ENCODE assay signal across 18 mouse cellular contexts in genomic region chr13:54143788-54144187, GRCm38 (mm10). TPM values are rescaled to one million over a fixed set of nuclear protein-coding genes. Genes with fewer than 3 reads are reported as not detected.
DNase-seq lines count a peak whose midpoint lies in the region; ATAC-seq and TF ChIP-seq lines count a peak whose summit lies in the region.
"Had no signal": no experiment of that assay in that cellular context is flagged by ENCODE, and none has a peak within 500 bp of the region (broad histone marks: within the 10 kb centered on the region; RNA-seq: fewer than 3 reads in every experiment).

No protein-coding gene starts in this region.

- no peak overlapping the region for H3K4me2 ChIP-seq in forebrain, embryonic 13.5 days
- H3K4me2 ChIP-seq in forebrain, embryonic 11.5 days (ENCODE audit: low read depth, low read length, severe bottlenecking): no peak overlapping the region
- no peak overlapping the region for H3K4me2 ChIP-seq in midbrain, embryonic 11.5 days
- H3K4me2 ChIP-seq in midbrain, embryonic 15.5 days: no peak overlapping the region
- H3K4me2 ChIP-seq in forebrain, postnatal 0 days (ENCODE audit: low read depth): no peak overlapping the region
- H3K4me2 ChIP-seq in neural tube, embryonic 13.5 days: peak overlapping the region; percentile 20; the same call in 1 of the 2 replicates
- H3K4me2 ChIP-seq in intestine, postnatal 0 days (replicated peaks; ENCODE audit: low read depth): no peak overlapping the region
- H3K4me2 ChIP-seq: lung, embryonic 14.5 days had no signal

- no peaks in the 10 kb centered on the region for H3K27me3 ChIP-seq in forebrain, embryonic 13.5 days
- no peaks in the 10 kb centered on the region for H3K27me3 ChIP-seq in forebrain, embryonic 11.5 days (ENCODE audit: control insufficient read depth, insufficient read depth, low read length)
- H3K27me3 ChIP-seq in midbrain, embryonic 11.5 days (ENCODE audit: control insufficient read depth, insufficient read depth, low read length): no peaks in the 10 kb centered on the region
- no peaks in the 10 kb centered on the region for H3K27me3 ChIP-seq in midbrain, embryonic 15.5 days (replicated peaks)
- H3K27me3 ChIP-seq in forebrain, postnatal 0 days (ENCODE audit: insufficient read depth, low read length): no peaks in the 10 kb centered on the region
- H3K27me3 ChIP-seq in neural tube, embryonic 13.5 days: no peaks in the 10 kb centered on the region
- no peaks in the 10 kb centered on the region for H3K27me3 ChIP-seq in intestine, postnatal 0 days (replicated peaks; ENCODE audit: control insufficient read depth, insufficient read depth, low read length)

- no peak for DNase-seq in forebrain, embryonic 11.5 days (ENCODE audit: low spot score)
- no peak for DNase-seq in midbrain, embryonic 11.5 days (ENCODE audit: low spot score, missing footprints)
- DNase-seq in forebrain, postnatal 0 days: no peak
- DNase-seq: B cell, adult 2 months; cerebellum, adult 11-12 months; cerebellum, postnatal 36 days; gastrocnemius, postnatal 36 days; kidney, adult 18-20 months; kidney, postnatal 14 days; lung, embryonic 14.5 days; right cerebral cortex, postnatal 14 days; thymus, postnatal 4 days had no signal

- no peak for TF ChIP-seq CTCF in forebrain, postnatal 0 days (IDR thresholded peaks at IDR 0.05; ENCODE audit: low read depth)
- TF ChIP-seq CTCF in intestine, postnatal 0 days (IDR thresholded peaks at IDR 0.05; ENCODE audit: low read depth): no peak

- H3K36me3 ChIP-seq in forebrain, embryonic 13.5 days (ENCODE audit: poor library complexity, severe bottlenecking): no peaks in the 10 kb centered on the region
- H3K36me3 ChIP-seq in forebrain, embryonic 11.5 days (ENCODE audit: control insufficient read depth, insufficient read depth, low read length): no peaks in the 10 kb centered on the region
- no peaks in the 10 kb centered on the region for H3K36me3 ChIP-seq in midbrain, embryonic 11.5 days (ENCODE audit: control insufficient read depth, insufficient read depth, low read length)
- no peaks in the 10 kb centered on the region for H3K36me3 ChIP-seq in midbrain, embryonic 15.5 days (replicated peaks)
- H3K36me3 ChIP-seq in forebrain, postnatal 0 days (ENCODE audit: insufficient read depth): no peaks in the 10 kb centered on the region
- no peaks in the 10 kb centered on the region for H3K36me3 ChIP-seq in neural tube, embryonic 13.5 days
- H3K36me3 ChIP-seq in intestine, postnatal 0 days (ENCODE audit: control insufficient read depth, insufficient read depth): no peaks in the 10 kb centered on the region

- H3K27ac ChIP-seq in forebrain, embryonic 13.5 days: peak overlapping the region; percentile 11; the same call in 1 of the 2 replicates
- H3K27ac ChIP-seq in forebrain, embryonic 11.5 days (ENCODE audit: low read depth, low read length): no peak overlapping the region
- H3K27ac ChIP-seq in midbrain, embryonic 11.5 days (ENCODE audit: low read depth, low read length): peak overlapping the region; percentile 26; the same call in 1 of the 2 replicates
- H3K27ac ChIP-seq in midbrain, embryonic 15.5 days: no peak overlapping the region
- H3K27ac ChIP-seq in forebrain, postnatal 0 days (ENCODE audit: low read depth, low read length): no peak overlapping the region
- no peak overlapping the region; the same call in 1 of the 2 replicates for H3K27ac ChIP-seq in neural tube, embryonic 13.5 days (replicated peaks)
- no peak overlapping the region for H3K27ac ChIP-seq in intestine, postnatal 0 days (ENCODE audit: low read depth, low read length)
- H3K27ac ChIP-seq: macrophage had no signal

- peaks cover 13% of the 10 kb centered on the region for H3K4me1 ChIP-seq in forebrain, embryonic 13.5 days
- H3K4me1 ChIP-seq in forebrain, embryonic 11.5 days (replicated peaks; ENCODE audit: control insufficient read depth, insufficient read depth, low read length): peaks cover 5% of the 10 kb centered on the region; the same call in 1 of the 2 replicates
- H3K4me1 ChIP-seq in midbrain, embryonic 11.5 days (ENCODE audit: control insufficient read depth, insufficient read depth, low read length): peaks cover 8% of the 10 kb centered on the region
- H3K4me1 ChIP-seq in midbrain, embryonic 15.5 days: 0 out of 2 replicates have a peak, but pooled peaks cover 7% of the 10 kb centered on the region
- H3K4me1 ChIP-seq in forebrain, postnatal 0 days (ENCODE audit: insufficient read depth): no peaks in the 10 kb centered on the region
- H3K4me1 ChIP-seq in neural tube, embryonic 13.5 days (replicated peaks): peaks cover 11% of the 10 kb centered on the region
- no peaks in the 10 kb centered on the region for H3K4me1 ChIP-seq in intestine, postnatal 0 days (replicated peaks; ENCODE audit: control insufficient read depth, insufficient read depth, low read length)

- WGBS in forebrain, embryonic 13.5 days: 28% methylated on average over 5 of the region's 5 CpGs
- 45% methylated on average over 5 of the region's 5 CpGs for WGBS in forebrain, embryonic 11.5 days
- 40% methylated on average over 5 of the region's 5 CpGs for WGBS in midbrain, embryonic 11.5 days
- 31% methylated on average over 5 of the region's 5 CpGs for WGBS in midbrain, embryonic 15.5 days
- WGBS in forebrain, postnatal 0 days: 35% methylated on average over 5 of the region's 5 CpGs
- 20% methylated on average over 5 of the region's 5 CpGs for WGBS in neural tube, embryonic 13.5 days
- WGBS in intestine, postnatal 0 days: 51% methylated on average over 5 of the region's 5 CpGs

- H3K9me3 ChIP-seq in forebrain, embryonic 13.5 days (replicated peaks): peaks cover 6% of the 10 kb centered on the region; the same call in 1 of the 2 replicates
- no peaks in the 10 kb centered on the region; the same call in 1 of the 2 replicates for H3K9me3 ChIP-seq in forebrain, embryonic 11.5 days (ENCODE audit: control insufficient read depth, low read length)
- H3K9me3 ChIP-seq in midbrain, embryonic 11.5 days (ENCODE audit: control insufficient read depth, low read length): no peaks in the 10 kb centered on the region; the same call in 1 of the 2 replicates
- no peaks in the 10 kb centered on the region for H3K9me3 ChIP-seq in midbrain, embryonic 15.5 days
- no peaks in the 10 kb centered on the region for H3K9me3 ChIP-seq in forebrain, postnatal 0 days (ENCODE audit: low read length)
- H3K9me3 ChIP-seq in neural tube, embryonic 13.5 days: 0 out of 2 replicates have a peak, but pooled peaks cover 12% of the 10 kb centered on the region
- H3K9me3 ChIP-seq in intestine, postnatal 0 days (ENCODE audit: control insufficient read depth): no peaks in the 10 kb centered on the region

- no peak overlapping the region for H3K9ac ChIP-seq in forebrain, embryonic 13.5 days
- no peak overlapping the region for H3K9ac ChIP-seq in forebrain, embryonic 11.5 days (ENCODE audit: low read length)
- no peak overlapping the region for H3K9ac ChIP-seq in midbrain, embryonic 11.5 days (ENCODE audit: low read length)
- no peak overlapping the region for H3K9ac ChIP-seq in midbrain, embryonic 15.5 days
- no peak overlapping the region for H3K9ac ChIP-seq in forebrain, postnatal 0 days
- no peak overlapping the region for H3K9ac ChIP-seq in neural tube, embryonic 13.5 days
- H3K9ac ChIP-seq in intestine, postnatal 0 days (ENCODE audit: low read depth, low read length): no peak overlapping the region
- H3K9ac ChIP-seq: lung, embryonic 14.5 days had no signal

- H3K4me3 ChIP-seq in forebrain, embryonic 13.5 days: no peak overlapping the region
- H3K4me3 ChIP-seq in forebrain, embryonic 11.5 days (ENCODE audit: low read depth, low read length): no peak overlapping the region
- no peak overlapping the region for H3K4me3 ChIP-seq in midbrain, embryonic 11.5 days (ENCODE audit: low read depth, low read length)
- H3K4me3 ChIP-seq in midbrain, embryonic 15.5 days: no peak overlapping the region
- no peak overlapping the region for H3K4me3 ChIP-seq in forebrain, postnatal 0 days (ENCODE audit: low read depth, low read length)
- H3K4me3 ChIP-seq in neural tube, embryonic 13.5 days: no peak overlapping the region
- no peak overlapping the region for H3K4me3 ChIP-seq in intestine, postnatal 0 days (ENCODE audit: low read depth, low read length)

- no peak for ATAC-seq in forebrain, embryonic 13.5 days
- no peak for ATAC-seq in forebrain, embryonic 11.5 days (replicated peaks; ENCODE audit: low FRiP score)
- peak; percentile 70 for ATAC-seq in midbrain, embryonic 11.5 days (ENCODE audit: low FRiP score)
- ATAC-seq in midbrain, embryonic 15.5 days (replicated peaks): no peak
- peak; percentile 23; the same call in 1 of the 2 replicates for ATAC-seq in forebrain, postnatal 0 days
- ATAC-seq in neural tube, embryonic 13.5 days (ENCODE audit: low read depth): peak; percentile 61; the same call in 1 of the 2 replicates
- no peak for ATAC-seq in intestine, postnatal 0 days
- no peak for ATAC-seq in CD4-positive, CD25-positive, alpha-beta regulatory T cell, adult 4 months

RNA-seq across cellular contexts. Expression of gene Hrh2, which starts 48.1 kb away (rescaled TPM):
- polyA plus RNA-seq in forebrain, embryonic 13.5 days (2015; fragmentation: Nextera tagmentation; extraction: Ambion mirVana): 0.08 and 0.19 TPM in 2 replicates
- polyA plus RNA-seq in forebrain, embryonic 11.5 days (2014; fragmentation: Nextera tagmentation; extraction: Ambion mirVana): not detected in 2 replicates
- 0.07 TPM in 1 of 2 replicates, not detected in the other for polyA plus RNA-seq in midbrain, embryonic 11.5 days (2014; fragmentation: Nextera tagmentation; extraction: Ambion mirVana)
- polyA plus RNA-seq in midbrain, embryonic 15.5 days (2015; fragmentation: Nextera tagmentation; extraction: Ambion mirVana): 0.74 and 1.4 TPM in 2 replicates
- total RNA-seq in forebrain, postnatal 0 days (2014; rRNA removed): 2.2 and 2.5 TPM in 2 replicates
- polyA plus RNA-seq in forebrain, postnatal 0 days (2015; fragmentation: Nextera tagmentation; extraction: Ambion mirVana): 0.80 and 1.3 TPM in 2 replicates
- 0.25 and 0.26 TPM in 2 replicates for polyA plus RNA-seq in neural tube, embryonic 13.5 days (2015; fragmentation: Nextera tagmentation; extraction: Ambion mirVana)
- 0.04 and 0.05 TPM in 2 replicates for polyA plus RNA-seq in intestine, postnatal 0 days (2015; fragmentation: Nextera tagmentation; extraction: Ambion mirVana)
- polyA plus RNA-seq in CD4-positive, CD25-positive, alpha-beta regulatory T cell, adult 4 months (2017; shearing (Covaris generic)): 10 to 100 TPM; 11.0 to 12.6 TPM
- polyA plus RNA-seq: lung, embryonic 14.5 days had no signal

Comparison
In these comparisons a context has a peak if more than half of its experiments do, and no peak if none do; other contexts are left out.
1. ATAC-seq: peak in midbrain, embryonic 11.5 days (single experiment), forebrain, postnatal 0 days (single experiment) and neural tube, embryonic 13.5 days (single experiment); none in forebrain, embryonic 13.5 days (single experiment), forebrain, embryonic 11.5 days (single experiment), midbrain, embryonic 15.5 days (single experiment), intestine, postnatal 0 days (single experiment) and CD4-positive, CD25-positive, alpha-beta regulatory T cell, adult 4 months (single experiment).
2. H3K27ac ChIP-seq: peak in forebrain, embryonic 13.5 days (single experiment) and midbrain, embryonic 11.5 days (single experiment); none in forebrain, embryonic 11.5 days (single experiment), midbrain, embryonic 15.5 days (single experiment), forebrain, postnatal 0 days (single experiment), neural tube, embryonic 13.5 days (single experiment) and intestine, postnatal 0 days (single experiment).